ENCODE assay signal across 10 mouse cellular contexts in genomic region chr12:16639078-16639771, GRCm38 (mm10). TPM values are rescaled to one million over a fixed set of nuclear protein-coding genes. Genes with fewer than 3 reads are reported as not detected.
DNase-seq lines count a peak whose midpoint lies in the region; ATAC-seq and TF ChIP-seq lines count a peak whose summit lies in the region.
"Had no signal": no experiment of that assay in that cellular context is flagged by ENCODE, and none has a peak within 500 bp of the region (broad histone marks: within the 10 kb centered on the region; RNA-seq: fewer than 3 reads in every experiment).

No protein-coding gene starts in this region.

- peaks cover 7% of the 10 kb centered on the region for H3K4me1 ChIP-seq in hindbrain, postnatal 0 days (ENCODE audit: insufficient read depth, low read length)
- peaks cover 12% of the 10 kb centered on the region for H3K4me1 ChIP-seq in hindbrain, embryonic 14.5 days (replicated peaks; ENCODE audit: control insufficient read depth, insufficient read depth, low read length)
- H3K4me1 ChIP-seq in heart, embryonic 11.5 days (ENCODE audit: control insufficient read depth, insufficient read depth, low read length) = peaks cover 6% of the 10 kb centered on the region
- H3K4me1 ChIP-seq: megakaryocyte, embryonic 14.5 days had no signal

- ATAC-seq in hindbrain, postnatal 0 days = no peak
- no peak for ATAC-seq in hindbrain, embryonic 14.5 days (ENCODE audit: low FRiP score)
- ATAC-seq in heart, embryonic 11.5 days (replicated peaks; ENCODE audit: insufficient number of reproducible peaks, low FRiP score, low TSS enrichment) = no peak
- ATAC-seq in inflammation-experienced regulatory T-cells, adult 6 months = no peak

- H3K27me3 ChIP-seq in hindbrain, postnatal 0 days (ENCODE audit: insufficient read depth, low read length) = no peaks in the 10 kb centered on the region
- H3K27me3 ChIP-seq in hindbrain, embryonic 14.5 days (ENCODE audit: control insufficient read depth, insufficient read depth, low read length) = no peaks in the 10 kb centered on the region
- no peaks in the 10 kb centered on the region for H3K27me3 ChIP-seq in heart, embryonic 11.5 days (ENCODE audit: control insufficient read depth, insufficient read depth, low read length)
- H3K27me3 ChIP-seq: embryonic facial prominence, embryonic 12.5 days had no signal

- 73% methylated on average over 12 of the region's 12 CpGs for WGBS in hindbrain, postnatal 0 days
- 72% methylated on average over 12 of the region's 12 CpGs for WGBS in hindbrain, embryonic 14.5 days
- 53% methylated on average over 12 of the region's 12 CpGs for WGBS in heart, embryonic 11.5 days (ENCODE audit: insufficient replicate concordance)

- TF ChIP-seq CTCF in hindbrain, postnatal 0 days (IDR thresholded peaks at IDR 0.05; ENCODE audit: low read depth) = peak; percentile 58

- H3K27ac ChIP-seq in hindbrain, postnatal 0 days = no peak overlapping the region
- H3K27ac ChIP-seq in hindbrain, embryonic 14.5 days = no peak overlapping the region
- no peak overlapping the region for H3K27ac ChIP-seq in heart, embryonic 11.5 days (ENCODE audit: low read depth, low read length)
- H3K27ac ChIP-seq: embryonic facial prominence, embryonic 12.5 days had no signal

- H3K9ac ChIP-seq in hindbrain, postnatal 0 days (replicated peaks; ENCODE audit: low read length) = no peak overlapping the region
- no peak overlapping the region for H3K9ac ChIP-seq in hindbrain, embryonic 14.5 days
- H3K9ac ChIP-seq in heart, embryonic 11.5 days (ENCODE audit: low read depth, low read length) = no peak overlapping the region
- H3K9ac ChIP-seq: embryonic facial prominence, embryonic 12.5 days had no signal

- no peaks in the 10 kb centered on the region for H3K9me3 ChIP-seq in hindbrain, postnatal 0 days (ENCODE audit: low read length)
- H3K9me3 ChIP-seq in hindbrain, embryonic 14.5 days (ENCODE audit: control insufficient read depth, low read length) = no peaks in the 10 kb centered on the region
- no peaks in the 10 kb centered on the region for H3K9me3 ChIP-seq in heart, embryonic 11.5 days (replicated peaks; ENCODE audit: control insufficient read depth, low read length)
- H3K9me3 ChIP-seq: embryonic facial prominence, embryonic 12.5 days; megakaryocyte, embryonic 14.5 days had no signal

- H3K4me2 ChIP-seq in hindbrain, postnatal 0 days (ENCODE audit: low read depth, low read length) = no peak overlapping the region
- H3K4me2 ChIP-seq in hindbrain, embryonic 14.5 days (replicated peaks) = no peak overlapping the region
- H3K4me2 ChIP-seq in heart, embryonic 11.5 days = 0 out of 2 replicates have a peak overlapping the region, but pooled peaks have one; percentile 1
- H3K4me2 ChIP-seq: embryonic facial prominence, embryonic 12.5 days had no signal

- no peaks in the 10 kb centered on the region for H3K36me3 ChIP-seq in hindbrain, postnatal 0 days (ENCODE audit: insufficient read depth, low read length)
- H3K36me3 ChIP-seq in hindbrain, embryonic 14.5 days (replicated peaks; ENCODE audit: control insufficient read depth, insufficient read depth) = no peaks in the 10 kb centered on the region
- H3K36me3 ChIP-seq in heart, embryonic 11.5 days (ENCODE audit: control insufficient read depth, insufficient read depth, low read length) = no peaks in the 10 kb centered on the region
- H3K36me3 ChIP-seq: embryonic facial prominence, embryonic 12.5 days had no signal

- DNase-seq in hindbrain, postnatal 0 days (ENCODE audit: low spot score) = peak; percentile 42
- no peak for DNase-seq in hindbrain, embryonic 14.5 days (ENCODE audit: low spot score)
- peak; percentile 26 for DNase-seq in thymus, postnatal 14 days
- no peak for DNase-seq in thymus, postnatal 0 days (ENCODE audit: low spot score)
- DNase-seq in adrenal gland, postnatal 4 days (ENCODE audit: low spot score in 2 of 2) = no peak
- DNase-seq in cerebellum, postnatal 4 days (ENCODE audit: low spot score in 2 of 2) = no peak

- H3K4me3 ChIP-seq in hindbrain, postnatal 0 days (ENCODE audit: low read length) = no peak overlapping the region
- no peak overlapping the region for H3K4me3 ChIP-seq in hindbrain, embryonic 14.5 days (replicated peaks; ENCODE audit: low read length)
- H3K4me3 ChIP-seq in heart, embryonic 11.5 days (ENCODE audit: low read depth, low read length) = no peak overlapping the region
- H3K4me3 ChIP-seq: embryonic facial prominence, embryonic 12.5 days; megakaryocyte, embryonic 14.5 days had no signal

RNA-seq across cellular contexts. Expression of gene Ntsr2, which starts 14.0 kb away (rescaled TPM):
- total RNA-seq in hindbrain, postnatal 0 days (2014; rRNA removed) = 30.8 and 34.2 TPM in 2 replicates
- polyA plus RNA-seq in hindbrain, postnatal 0 days (2015; fragmentation: Nextera tagmentation; extraction: Ambion mirVana) = 22.6 and 25.8 TPM in 2 replicates
- polyA plus RNA-seq in hindbrain, embryonic 14.5 days (2014; fragmentation: Nextera tagmentation; extraction: Ambion mirVana) = 1.8 and 3.1 TPM in 2 replicates
- not detected in 2 replicates for polyA plus RNA-seq in thymus, postnatal 0 days (2015; fragmentation: Nextera tagmentation; extraction: Ambion mirVana)
- not detected in 2 replicates for polyA plus RNA-seq in heart, embryonic 11.5 days (2014; fragmentation: Nextera tagmentation; extraction: Ambion mirVana)
- under 1 TPM in 1 of 2 experiments, not detected in 1; 0.34 TPM for total RNA-seq in adrenal gland, postnatal 4 days (2021)
- polyA plus RNA-seq in inflammation-experienced regulatory T-cells, adult 6 months (2017; shearing (Covaris generic)) = not detected

RNA-seq across cellular contexts. Expression of gene Lpin1, which starts 28.5 kb away (rescaled TPM):
- 17.9 and 21.9 TPM in 2 replicates for total RNA-seq in hindbrain, postnatal 0 days (2014; rRNA removed)
- polyA plus RNA-seq in hindbrain, postnatal 0 days (2015; fragmentation: Nextera tagmentation; extraction: Ambion mirVana) = 9.4 and 9.8 TPM in 2 replicates
- 18.0 and 19.1 TPM in 2 replicates for polyA plus RNA-seq in hindbrain, embryonic 14.5 days (2014; fragmentation: Nextera tagmentation; extraction: Ambion mirVana)
- polyA plus RNA-seq in thymus, postnatal 0 days (2015; fragmentation: Nextera tagmentation; extraction: Ambion mirVana) = 6.4 and 6.5 TPM in 2 replicates
- polyA plus RNA-seq in heart, embryonic 11.5 days (2014; fragmentation: Nextera tagmentation; extraction: Ambion mirVana) = 3.8 and 5.7 TPM in 2 replicates
- total RNA-seq in adrenal gland, postnatal 4 days (2021) = 10 to 100 TPM; 21.6 to 23.4 TPM
- polyA plus RNA-seq in inflammation-experienced regulatory T-cells, adult 6 months (2017; shearing (Covaris generic)) = 10 to 100 TPM in 2 of 3 experiments, 1 to 10 TPM in 1; 9.4 to 29.1 (median 16.7) TPM

Comparison
In these comparisons a context has a peak if more than half of its experiments do, and no peak if none do; other contexts are left out.
1. DNase-seq: peak in hindbrain, postnatal 0 days (single experiment) and thymus, postnatal 14 days (single experiment); none in hindbrain, embryonic 14.5 days (single experiment), thymus, postnatal 0 days (single experiment), adrenal gland, postnatal 4 days (0 of 2) and cerebellum, postnatal 4 days (0 of 2).